Mouse (Mus musculus): ENCODE measurements around the gene Dlg3.

Gene Dlg3

GRCm38 (mm10) chrX:100797370-100797769, 29.8 kb downstream of the Dlg3 start:
- no peak for DNase-seq (ENCODE audit: low read depth, low spot score)

- no peak for DNase-seq (ENCODE audit: low read depth, low spot score)
These were observed 30.5 kb downstream of the Dlg3 start for GRCm38 (mm10) chrX:100797851-100798527.

GRCm38 (mm10) chrX:100800643-100801042, 33.1 kb downstream of the Dlg3 start:
- DNase-seq (ENCODE audit: low read depth, low spot score): no peak

GRCm38 (mm10) chrX:100802034-100802433, 34.5 kb downstream of the Dlg3 start:
- no peak for DNase-seq (ENCODE audit: low read depth, low spot score)

GRCm38 (mm10) chrX:100811129-100811528, 43.6 kb downstream of the Dlg3 start:
- no peak for DNase-seq (ENCODE audit: low read depth, low spot score)

- DNase-seq (ENCODE audit: low read depth, low spot score): no peak
These were observed 46.6 kb downstream of the Dlg3 start for GRCm38 (mm10) chrX:100814139-100814538.

GRCm38 (mm10) chrX:100815766-100816165, 48.2 kb downstream of the Dlg3 start:
- DNase-seq (ENCODE audit: low read depth, low spot score): no peak

GRCm38 (mm10) chrX:100818681-100819080, 51.2 kb downstream of the Dlg3 start:
- DNase-seq (ENCODE audit: low read depth, low spot score): peak; percentile 9

GRCm38 (mm10) chrX:100821149-100821548, 53.6 kb downstream of the Dlg3 start:
- DNase-seq (ENCODE audit: low read depth, low spot score): no peak

GRCm38 (mm10) chrX:100825557-100825956, 58.0 kb downstream of the Dlg3 start:
- no peak for DNase-seq (ENCODE audit: low read depth, low spot score)

- DNase-seq (ENCODE audit: low read depth, low spot score): peak; percentile 57
These were observed 65.3 kb downstream of the Dlg3 start for GRCm38 (mm10) chrX:100832806-100833205.

GRCm38 (mm10) chrX:100839211-100839610, 71.7 kb downstream of the Dlg3 start:
- DNase-seq (ENCODE audit: low read depth, low spot score): no peak
